Mouse (Mus musculus) naive thymus-derived CD4-positive, alpha-beta T cell, adult 2 months (primary cell): ENCODE measurements at regions not wholly inside any gene's neighbourhood (a gene's known extent, or its start where the extent isn't known, plus 50 kb on each side); places are given as distances from the start of the nearest gene placed in this dataset.
"Not testable (repeated sequence)": the region's sequence is repeated elsewhere in the genome, so short reads cannot be mapped to it uniquely, and the experiment has no call there.

Experiments
- DNase-seq: peaks from one replicate; pipeline ENCODE4 v3.0.0-alpha.2; 2011; ENCODE audit warnings: low read depth

DNA sequence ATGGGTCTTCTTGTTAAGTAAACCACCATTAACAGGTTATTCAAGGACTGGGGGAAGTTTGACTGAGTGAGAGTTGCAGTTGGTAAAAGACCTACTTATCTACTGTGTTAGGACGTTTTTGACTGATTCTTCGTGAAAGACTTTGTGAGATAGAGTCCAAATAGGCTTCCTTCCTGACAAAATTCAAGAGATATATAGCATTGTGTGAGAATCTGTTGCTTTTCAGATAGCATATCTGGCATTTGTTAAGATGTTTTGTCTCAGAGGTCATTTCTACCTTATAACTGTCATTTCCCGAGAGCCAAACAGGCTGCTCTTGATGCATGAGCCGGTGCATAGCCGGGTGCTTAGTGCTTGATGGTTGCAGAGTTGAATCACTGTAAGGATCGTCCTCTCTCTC lies 214.8 kb downstream of the Pten start:
- no peak for DNase-seq

DNA sequence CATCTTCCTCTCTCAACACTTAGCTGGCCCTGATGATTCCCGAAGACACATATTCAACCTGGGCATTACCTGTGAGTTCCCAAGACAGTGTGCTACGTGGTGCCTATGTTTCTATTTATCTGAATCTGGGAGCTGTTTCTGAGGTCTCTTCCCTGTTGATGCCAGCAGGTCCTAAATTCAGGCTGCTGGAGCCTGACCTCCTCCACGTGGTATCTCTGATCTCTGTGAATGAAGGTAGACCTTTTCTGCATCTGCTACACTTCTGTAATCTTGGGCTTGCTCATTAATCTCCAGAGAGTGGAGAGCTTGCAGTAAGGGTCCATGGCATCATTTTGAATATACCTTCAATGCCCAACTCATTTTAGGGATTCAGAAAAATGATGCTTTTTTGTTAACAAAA lies 215.8 kb downstream of the Pten start:
- no peak for DNase-seq

DNA sequence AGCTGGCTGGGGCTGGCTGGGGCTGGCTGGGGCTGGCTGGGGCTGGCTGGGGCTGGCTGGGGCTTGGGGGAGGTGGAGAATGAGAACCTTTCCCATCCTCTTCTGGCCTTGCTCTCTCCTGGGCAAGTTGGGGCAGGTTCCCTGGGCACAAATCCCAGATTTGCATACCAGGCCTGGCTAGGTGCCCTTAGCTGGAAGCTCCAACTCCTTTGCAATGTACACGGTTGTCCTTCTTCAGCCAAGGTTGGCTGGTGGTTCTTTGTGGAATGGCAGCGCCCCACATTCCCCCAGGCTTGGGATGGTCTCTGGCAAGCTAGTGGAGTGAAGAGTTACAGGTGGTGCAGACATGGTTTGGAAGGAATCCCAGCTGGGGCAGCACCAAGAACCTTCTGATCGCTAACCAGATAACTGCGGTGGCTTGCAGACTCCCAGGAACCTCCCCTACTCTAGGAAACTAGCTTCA lies 217.5 kb downstream of the Pten start:
- no peak for DNase-seq

DNA sequence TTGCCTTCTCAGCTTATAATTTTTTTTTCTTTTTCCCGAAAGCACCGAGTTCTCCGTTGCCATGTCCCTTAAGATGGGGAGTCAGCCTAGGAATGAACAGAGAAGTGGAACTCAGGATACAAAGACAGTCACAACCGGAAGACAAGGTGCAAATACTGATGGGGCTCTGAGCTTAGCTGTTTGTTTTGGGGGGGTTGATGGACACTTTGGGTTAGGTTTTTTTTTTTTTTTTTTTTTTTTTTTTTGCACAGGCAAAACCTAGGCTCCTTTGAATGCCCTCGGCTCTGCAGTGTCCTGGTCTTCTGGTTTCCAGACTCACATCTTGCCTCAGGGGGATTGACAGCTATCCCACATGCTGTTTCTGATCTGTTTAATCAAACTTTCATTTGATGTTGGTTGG lies 218.0 kb downstream of the Pten start:
- no peak for DNase-seq

DNA sequence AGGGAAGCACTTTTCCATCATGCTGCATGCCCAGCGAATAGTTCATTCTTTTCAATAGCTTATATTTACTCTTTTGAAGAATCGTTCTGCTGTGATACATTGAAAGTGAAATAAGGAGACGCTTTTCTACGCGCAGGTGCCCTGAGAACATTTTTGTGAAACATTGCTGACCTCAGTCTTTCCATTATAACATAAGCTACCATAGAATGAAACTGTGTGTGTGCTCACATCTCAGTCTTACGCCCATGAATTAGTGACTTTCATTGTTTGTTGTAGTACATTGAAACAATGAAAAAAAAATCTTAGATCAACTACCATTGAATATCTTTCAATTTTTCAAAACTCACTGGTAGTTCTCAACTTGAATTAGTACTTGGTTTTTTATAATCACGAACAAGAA lies 219.2 kb downstream of the Pten start:
- no peak for DNase-seq

DNA sequence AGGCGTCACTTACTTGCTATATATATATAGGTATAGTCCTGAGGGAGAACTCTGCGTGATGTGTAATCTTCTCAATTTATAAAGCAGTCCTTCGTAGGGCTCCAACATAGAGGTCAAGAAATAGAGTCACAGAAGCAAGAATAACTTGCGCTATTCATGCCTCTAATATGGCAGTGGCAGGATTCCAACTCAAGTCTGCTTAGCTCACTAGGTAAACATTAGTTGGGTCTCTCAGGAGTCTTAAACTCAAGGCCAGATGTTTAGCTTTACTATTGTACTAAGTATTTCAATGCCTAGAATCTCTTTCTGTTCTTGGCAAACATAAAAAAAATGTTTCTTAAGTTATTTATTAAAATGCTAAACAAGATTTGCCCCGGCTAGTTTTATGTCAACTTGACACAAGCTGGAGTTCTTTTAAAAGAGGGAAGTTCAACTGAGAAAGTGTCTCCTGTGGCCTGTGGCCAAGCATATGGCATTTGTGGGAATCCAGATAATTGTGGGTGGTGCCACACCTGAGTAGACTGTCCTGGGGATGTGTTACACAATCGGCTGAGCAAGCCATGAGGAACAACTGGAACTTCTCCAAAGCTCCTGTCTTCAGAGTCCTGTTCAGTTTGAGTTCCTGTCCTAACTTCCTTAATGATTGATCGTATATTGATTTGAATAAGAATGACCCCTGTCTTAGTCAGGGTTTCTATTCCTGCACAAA lies 220.9 kb downstream of the Pten start:
- DNase-seq: no peak

DNA sequence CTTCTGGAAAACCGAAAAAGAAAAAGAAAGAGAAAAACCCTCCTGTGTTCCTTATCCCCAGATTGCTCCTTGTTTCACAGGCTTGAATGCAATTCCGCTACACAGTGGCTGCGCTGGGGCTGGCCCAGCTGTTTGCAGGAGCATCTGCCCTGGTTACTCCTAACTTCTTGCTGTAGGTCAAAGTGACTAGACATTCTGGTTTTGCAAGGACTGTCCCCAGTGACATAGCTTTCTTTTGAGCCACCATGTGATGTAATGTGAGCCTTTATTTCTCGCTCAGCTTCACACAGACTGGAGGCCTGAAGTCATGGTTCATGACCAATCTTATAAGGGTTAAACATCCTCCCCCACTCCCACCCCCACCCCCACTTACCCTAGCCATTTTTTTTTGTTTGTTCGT lies 222.8 kb downstream of the Pten start:
- DNase-seq: no peak

DNA sequence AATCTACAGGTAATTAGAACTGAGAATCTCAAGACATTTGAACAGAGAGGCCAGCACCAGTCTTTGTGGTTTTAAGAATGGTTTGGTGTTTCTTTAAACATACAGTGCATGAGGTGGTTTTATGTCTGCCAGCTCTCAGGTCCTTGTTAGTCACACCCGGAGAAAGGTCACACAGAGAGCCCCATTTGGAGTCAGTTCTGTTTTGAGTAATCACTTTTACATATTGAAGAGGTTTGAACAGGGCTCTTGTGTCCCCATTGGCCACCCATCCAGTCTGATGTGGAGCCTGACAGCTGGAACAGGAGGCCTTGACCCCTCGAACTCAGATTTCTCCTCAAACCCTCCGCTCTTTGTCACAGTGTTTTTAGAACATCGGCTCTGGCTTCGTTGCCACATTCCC lies 231.4 kb downstream of the Pten start:
- DNase-seq: no peak

DNA sequence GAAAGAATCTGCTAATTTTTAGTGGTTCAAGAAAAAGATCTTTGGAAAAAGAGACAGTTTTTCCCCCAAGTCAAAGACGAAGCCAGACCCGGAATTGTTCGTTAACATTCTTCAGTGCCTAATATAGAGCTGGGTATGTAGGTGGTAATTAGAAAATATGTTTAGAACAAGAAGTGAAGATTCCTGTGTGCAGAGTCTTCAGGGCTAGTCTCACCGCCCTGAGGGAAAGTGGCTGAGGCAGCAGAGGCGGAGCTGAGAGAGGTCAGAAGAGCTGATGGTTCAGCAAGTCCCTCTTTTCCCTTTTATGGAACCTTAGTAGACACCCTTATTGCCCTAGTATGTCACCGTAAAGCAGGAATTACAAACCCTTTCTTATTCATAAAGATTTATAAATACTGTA lies 232.0 kb downstream of the Pten start:
- no peak for DNase-seq

DNA sequence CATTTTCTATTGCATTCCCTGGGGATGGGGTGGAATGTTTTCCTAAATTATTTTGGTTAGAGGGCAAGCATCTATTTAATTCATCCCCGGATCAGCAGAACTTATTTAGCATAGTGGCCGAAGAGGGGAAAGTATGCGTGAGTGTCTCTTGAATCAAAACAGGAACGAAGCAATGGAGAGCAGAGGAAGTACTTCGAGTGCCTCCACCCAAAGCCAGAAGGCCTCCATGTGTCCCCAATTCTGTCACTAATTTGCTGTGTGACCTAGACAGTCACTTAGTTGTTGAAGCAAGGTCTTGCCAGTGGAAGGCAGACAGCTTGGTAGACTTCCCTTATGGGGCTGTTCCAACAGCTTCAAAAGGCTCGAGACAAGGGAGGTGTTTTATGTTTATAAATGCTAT lies 233.3 kb downstream of the Pten start:
- DNase-seq: no peak

DNA sequence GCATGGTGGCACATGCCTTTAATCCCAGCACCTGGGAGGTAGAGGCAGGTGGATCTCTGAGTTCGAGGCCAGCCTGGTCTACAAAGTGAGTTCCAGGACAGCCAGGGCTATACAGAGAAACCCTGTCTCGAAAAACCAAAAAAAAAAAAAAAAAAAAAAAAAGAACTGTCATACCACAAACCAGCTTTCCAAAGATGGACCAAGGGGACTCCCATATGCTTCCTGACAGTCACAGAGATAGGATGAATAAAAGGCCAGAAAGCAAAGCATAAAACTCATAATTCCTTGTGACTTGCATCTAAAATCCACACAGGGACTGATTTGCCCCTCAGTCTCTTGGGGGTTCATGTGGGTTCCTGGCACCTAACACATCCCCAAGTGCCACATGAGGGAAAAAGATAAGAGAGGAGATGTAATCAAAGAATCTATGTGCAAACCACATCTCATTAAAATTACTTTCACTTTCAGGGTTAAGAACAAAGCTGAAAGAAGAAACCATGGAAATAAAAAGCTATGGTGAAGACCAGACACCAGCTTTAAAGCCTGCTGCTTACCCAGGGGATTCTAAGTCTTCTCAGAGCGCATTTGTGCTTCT lies 241.4 kb downstream of the Pten start:
- DNase-seq: peak; percentile 66

DNA sequence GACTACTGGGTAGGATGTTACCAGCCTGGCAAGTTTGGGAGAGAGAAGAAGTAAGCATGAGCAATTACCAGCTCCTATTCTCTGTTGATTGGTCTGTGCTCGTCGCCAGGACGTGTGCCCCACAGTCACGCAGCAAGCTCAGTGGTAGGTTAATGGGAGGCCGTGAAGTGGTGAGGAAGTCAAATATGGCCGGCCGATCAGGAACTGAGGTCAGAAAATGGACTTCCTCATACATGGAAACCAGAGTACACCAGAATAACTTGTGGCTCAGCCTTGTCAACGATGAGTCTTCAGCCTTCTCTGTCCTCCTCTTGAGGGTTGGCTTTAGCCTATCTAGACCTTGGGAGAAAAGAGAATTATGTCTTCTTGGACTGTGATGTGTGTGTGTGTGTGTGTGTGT lies 250.3 kb downstream of the Pten start:
- DNase-seq: no peak

DNA sequence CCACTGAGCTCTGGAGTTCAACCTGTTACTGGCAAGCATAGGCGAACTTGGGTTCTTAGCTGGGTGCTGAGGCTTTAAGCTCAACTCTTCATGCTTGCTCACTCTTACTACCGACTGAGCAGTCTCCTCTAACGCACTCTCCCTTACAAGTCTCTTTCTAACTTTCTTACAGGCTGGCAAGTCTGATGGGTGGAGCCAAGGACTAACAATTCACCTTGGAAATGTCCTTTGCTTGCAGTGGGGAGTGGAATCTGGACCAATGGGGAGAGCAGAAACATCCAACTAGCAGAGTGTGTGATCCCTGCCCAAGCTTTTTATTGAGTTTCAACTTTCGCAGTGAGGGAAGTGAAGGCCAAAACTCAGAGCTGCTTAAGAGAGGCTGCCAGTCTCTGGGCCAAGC lies 250.8 kb downstream of the Pten start:
- no peak for DNase-seq

DNA sequence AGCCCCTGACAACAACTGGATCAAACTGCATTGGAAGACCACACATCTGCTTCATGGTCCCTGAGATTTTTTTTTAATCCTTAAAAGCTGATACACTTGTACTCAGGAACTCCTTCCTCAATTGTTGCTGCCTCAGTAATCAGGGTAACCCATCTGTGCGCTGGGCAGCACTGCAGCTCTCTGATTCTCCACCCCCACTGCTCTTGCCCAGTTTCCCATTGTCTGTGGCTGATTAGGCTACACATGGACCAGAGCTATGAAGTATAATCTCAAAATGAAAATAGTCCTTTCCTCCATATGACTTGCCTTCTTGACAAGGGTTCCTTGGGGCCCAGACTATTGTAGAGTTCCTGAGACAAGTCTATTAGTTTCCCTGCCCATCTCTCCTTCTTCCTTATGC lies 251.5 kb downstream of the Pten start:
- DNase-seq: no peak

DNA sequence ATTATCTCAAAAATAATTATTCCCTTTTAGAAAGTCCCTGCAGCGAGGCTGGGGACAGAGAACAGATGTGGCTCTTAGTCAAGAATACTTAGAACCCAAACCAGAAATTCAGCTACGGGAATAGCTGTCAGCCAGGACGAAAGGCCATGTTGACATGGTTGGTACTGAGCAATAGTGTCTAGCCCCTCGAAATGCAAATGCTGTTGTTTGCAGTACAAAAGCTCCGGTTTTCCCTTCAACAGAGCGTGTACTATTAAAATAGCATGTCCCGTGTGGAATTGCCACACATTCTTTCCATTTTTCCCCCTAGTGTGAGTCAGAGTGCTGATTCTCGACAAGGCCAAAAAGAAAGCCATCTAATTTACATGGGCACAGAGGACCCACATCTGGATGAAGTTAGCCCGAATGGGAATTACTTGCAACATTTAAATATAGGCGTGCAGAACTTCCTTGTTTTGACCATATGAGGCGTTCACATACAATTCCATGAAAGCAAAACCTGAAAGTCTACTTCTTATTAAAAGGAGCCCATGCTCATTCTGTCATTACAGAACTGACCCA lies 253.7 kb downstream of the Pten start:
- DNase-seq: no peak

DNA sequence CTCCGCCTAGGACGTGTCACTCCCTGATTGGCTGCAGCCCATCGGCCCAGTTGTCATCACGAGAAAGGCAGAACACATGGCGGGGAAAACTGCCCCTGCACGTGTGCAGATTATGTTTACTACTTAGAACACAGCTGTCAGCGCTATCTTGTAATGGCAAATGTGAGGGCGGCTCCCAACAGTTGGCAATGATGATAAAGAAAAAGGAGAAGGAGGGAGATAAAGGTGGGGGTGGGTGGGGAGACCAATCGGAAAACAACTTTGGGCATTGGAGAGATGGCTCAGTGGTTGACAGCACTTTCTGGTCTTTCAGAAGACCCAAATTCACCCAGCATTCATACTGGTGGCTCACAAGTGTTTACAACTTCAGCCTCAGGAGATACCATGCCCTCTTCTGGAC lies 257.6 kb downstream of the Pten start:
- not testable (repeated sequence) for DNase-seq

DNA sequence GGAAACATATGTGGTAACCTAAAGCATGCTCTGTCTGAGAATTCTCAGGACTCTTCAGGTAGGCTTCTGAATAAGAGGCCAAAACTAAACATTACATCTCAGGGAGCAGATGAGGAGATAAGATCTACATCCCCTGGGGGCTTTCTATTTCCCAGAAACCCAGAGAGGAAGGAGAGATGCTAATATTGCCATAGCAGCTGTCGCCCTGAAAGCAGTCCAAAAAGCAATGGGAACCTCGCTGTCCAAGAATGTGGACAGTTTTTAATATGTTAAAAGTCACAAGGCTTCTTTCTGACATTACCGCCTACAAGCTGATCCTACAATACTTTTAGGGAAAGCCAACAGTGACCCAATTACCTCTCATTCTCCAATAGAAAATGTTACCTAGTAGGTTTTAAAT lies 263.9 kb downstream of the Pten start:
- DNase-seq: no peak

DNA sequence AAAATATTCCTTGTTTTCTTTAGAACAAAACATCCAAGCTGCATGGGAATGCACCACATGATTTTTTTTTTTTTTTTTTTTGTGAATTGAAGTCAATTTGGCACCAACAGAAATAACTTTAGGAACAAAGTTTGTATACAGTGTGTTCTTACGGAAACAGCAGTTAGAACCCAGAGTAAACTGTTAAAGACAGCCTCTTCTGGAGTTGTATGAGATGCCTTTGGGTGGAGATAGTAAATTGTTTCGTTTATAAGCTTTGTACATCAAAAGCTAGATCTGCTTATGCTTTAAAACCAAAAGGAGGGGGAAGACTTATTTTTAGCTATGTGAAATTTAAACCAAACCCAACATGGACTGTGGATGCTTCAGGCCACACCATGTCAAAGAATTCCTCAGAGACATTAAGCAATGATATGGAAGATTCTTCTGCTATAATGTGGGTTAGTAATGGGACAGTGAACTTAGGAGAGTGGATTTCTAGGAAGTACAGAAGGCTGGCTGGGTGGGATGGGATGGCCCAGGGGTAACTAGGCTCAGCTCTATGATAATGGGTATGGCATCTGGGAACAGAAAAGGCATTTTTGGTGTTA lies 265.6 kb downstream of the Pten start:
- no peak for DNase-seq

DNA sequence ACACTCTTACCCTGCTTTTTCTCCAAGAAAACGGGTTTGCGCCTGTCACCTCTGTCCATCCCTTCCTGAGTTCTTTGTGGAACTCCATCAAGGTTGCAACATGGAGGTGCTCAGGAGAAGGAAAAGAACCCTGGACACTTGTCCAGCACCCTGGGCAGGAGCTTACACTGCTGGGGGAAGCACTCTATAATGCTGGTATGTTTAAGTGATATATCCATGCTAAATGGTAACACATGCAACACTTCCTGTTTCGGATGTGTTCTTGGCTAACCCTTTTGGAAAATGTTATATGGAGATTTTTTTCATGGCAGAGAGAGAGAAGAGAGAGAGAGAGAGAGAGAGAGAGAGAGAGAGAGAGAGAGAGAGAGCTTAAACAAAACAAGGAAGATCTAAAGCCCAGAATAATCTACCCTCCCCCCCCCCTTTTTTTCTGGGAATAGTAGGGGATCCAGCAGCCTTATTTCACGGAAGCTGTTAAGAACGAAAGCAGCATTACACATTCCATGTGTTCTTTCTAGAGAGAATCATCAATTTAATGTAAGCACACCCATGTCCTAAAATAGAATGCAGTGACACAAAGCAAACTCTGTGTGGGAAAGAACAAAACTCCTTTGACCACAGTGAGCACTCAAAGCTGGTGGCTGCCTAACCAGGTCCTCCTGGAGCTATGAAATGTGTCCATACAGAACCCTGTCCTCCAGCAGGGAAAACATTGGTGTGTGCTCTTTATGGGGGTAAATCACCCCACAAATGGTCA lies 272.6 kb downstream of the Pten start:
- no peak for DNase-seq

DNA sequence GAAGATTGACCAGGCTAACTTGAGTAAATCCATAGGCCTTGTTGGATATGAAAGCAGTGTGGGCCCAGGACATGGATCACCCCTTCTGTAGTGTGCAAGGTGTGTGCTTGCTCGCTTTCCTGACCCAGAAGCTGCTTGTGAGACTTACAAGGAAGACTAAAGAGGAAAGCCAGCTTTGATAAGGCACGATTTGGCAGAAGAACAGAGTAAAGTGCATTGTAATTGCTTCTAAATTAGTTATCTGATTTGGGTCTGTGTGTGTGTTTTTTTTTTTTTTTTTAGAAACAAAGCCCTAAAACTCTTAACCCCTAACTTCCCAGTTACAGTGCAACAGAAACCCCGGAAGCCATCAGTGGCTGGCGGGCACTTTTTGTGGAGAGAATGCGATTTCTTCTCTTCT lies 283.2 kb downstream of the Pten start:
- no peak for DNase-seq

DNA sequence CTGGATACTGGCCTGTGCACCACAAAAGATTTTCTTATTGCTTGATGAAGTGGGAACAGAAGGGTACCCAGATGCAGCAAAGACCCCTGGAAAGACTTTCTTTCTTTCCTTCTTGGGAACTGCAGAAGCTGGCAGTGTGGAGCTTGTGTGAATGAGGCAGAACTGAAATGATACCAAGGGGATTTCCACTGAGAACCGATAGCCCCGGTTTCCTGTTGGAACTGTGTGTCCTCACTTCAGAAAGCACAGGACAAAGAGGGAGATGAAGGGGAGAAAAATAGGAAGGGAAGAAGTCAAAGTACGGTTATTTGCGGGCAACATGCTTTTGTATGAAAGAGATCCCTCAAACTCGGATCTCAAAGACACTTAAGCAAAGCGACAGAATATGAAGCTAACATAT lies 283.7 kb downstream of the Pten start:
- DNase-seq: no peak

DNA sequence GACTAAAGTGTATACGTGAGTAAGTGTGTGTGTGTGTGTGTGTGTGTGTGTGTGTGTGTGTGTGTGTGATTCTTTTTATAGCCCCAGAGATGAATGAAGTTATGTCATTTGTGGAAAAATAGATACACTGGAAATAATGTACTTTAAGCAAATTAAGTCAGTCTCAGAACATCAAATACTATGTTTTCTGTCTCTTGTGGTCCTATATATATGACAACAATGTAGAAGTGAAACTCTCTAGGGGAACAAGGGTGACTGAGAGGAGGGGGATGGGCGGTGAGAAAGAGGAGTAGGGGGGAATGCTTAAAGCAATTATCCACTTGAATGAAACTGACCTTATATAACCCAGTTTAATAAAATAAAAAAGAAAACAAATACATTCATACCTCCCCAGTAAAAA lies 285.5 kb downstream of the Pten start:
- no peak for DNase-seq

DNA sequence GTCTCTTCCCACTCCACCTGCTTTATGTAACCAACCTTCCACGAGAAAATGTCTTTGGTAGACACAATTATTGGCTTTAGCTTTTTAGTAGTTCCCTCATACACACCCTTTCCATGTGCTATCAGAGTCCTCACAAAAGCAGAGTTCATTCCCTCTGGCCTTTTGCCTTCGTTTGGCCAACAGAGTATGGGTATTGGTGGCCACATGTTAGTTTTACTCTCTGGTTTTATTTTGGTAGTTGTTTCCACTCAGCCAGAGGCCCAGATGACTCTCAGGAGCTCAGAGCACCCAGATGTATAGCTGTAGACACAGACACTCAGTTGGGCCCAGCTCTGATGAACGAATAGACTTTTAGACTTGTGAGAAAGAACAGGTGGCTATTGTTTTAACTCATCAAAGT lies 286.4 kb downstream of the Pten start:
- DNase-seq: no peak
